Mouse (Mus musculus) liver, postnatal 0 days (tissue): ENCODE measurements around the gene A030005L19Rik. TPM values are rescaled to one million over a fixed set of nuclear protein-coding genes. Genes with fewer than 3 reads are reported as not detected.
"Not testable (repeated sequence)": the region's sequence is repeated elsewhere in the genome, so short reads cannot be mapped to it uniquely, and the experiment has no call there.

Experiments used
- ATAC-seq: fragments of 200-750 bp; cut with Nextera tagmentation; 2 replicates; pipeline ENCODE4 v1.8.0; 2017; ENCODE audit warnings: mild to moderate bottlenecking, moderate library complexity
- DNase-seq: peaks from one replicate; pipeline ENCODE4 v3.0.0-alpha.2; 2016
- H3K27ac ChIP-seq: fragments of 300-500 bp; sonication (generic); 2 replicates; pipeline ENCODE4 v1.5.1; 2014; ENCODE audit warnings: antibody characterized with exemption, moderate library complexity, mild to moderate bottlenecking, low read depth
- H3K27me3 ChIP-seq: fragments of 300-500 bp; sonication (generic); 2 replicates; pipeline ENCODE4 v1.6.1; 2014; ENCODE audit warnings: low read length, control low read depth, mixed read lengths; ENCODE audit not compliant: insufficient read depth
- H3K36me3 ChIP-seq: fragments of 300-500 bp; sonication (generic); replicated peaks from 2 replicates; pipeline ENCODE4 v1.6.1; 2014; ENCODE audit warnings: mild to moderate bottlenecking, control low read depth, low read length, moderate library complexity, mixed read lengths; ENCODE audit not compliant: insufficient read depth
- H3K4me1 ChIP-seq: fragments of 300-500 bp; sonication (generic); 2 replicates; pipeline ENCODE4 v1.6.1; 2014; ENCODE audit warnings: antibody characterized with exemption, mild to moderate bottlenecking, control low read depth; ENCODE audit not compliant: insufficient read depth
- H3K4me2 ChIP-seq: fragments of 300-500 bp; sonication (generic); 2 replicates; pipeline ENCODE4 v1.6.1; 2014; ENCODE audit warnings: low read depth, mild to moderate bottlenecking, low read length, moderate library complexity, mixed read lengths
- H3K4me3 ChIP-seq: fragments of 300-500 bp; sonication (generic); 2 replicates; pipeline ENCODE4 v1.5.1; 2014; ENCODE audit warnings: low read depth, low read length
- H3K9ac ChIP-seq: fragments of 300-500 bp; sonication (generic); replicated peaks from 2 replicates; pipeline ENCODE4 v1.6.1; 2014; ENCODE audit warnings: mild to moderate bottlenecking, moderate library complexity
- H3K9me3 ChIP-seq: fragments of 300-500 bp; sonication (generic); 2 replicates; pipeline ENCODE4 v1.6.1; 2016; ENCODE audit warnings: mild to moderate bottlenecking, control low read depth, low read length, mixed read lengths
- CTCF ChIP-seq: sonication (generic); IDR thresholded peaks from 2 replicates; pipeline ENCODE4 v1.5.1; 2016; ENCODE audit warnings: antibody characterized with exemption, low read depth
- EP300 ChIP-seq: IDR thresholded peaks from 2 replicates; pipeline ENCODE4 v1.6.1; 2016; ENCODE audit warnings: antibody characterized with exemption, low read depth, mild to moderate bottlenecking
- WGBS: fragments of 180-500 bp; shearing (Covaris S2); extraction: QIAGEN DNeasy Blood & Tissue Kit; methylation state at CpG from one replicate; pipeline ENCODE4 v1.1.7; 2014; ENCODE audit not compliant: insufficient replicate concordance; 5-methylcytosine and 5-hydroxymethylcytosine counted together
- polyA plus RNA-seq: library from polyadenylated mRNA; unstranded; fragments of >200 nt; fragmentation: Nextera tagmentation; extraction: Ambion mirVana; gene quantifications from 2 replicates; pipeline ENCODE4 v1.2.1, GENCODE M21; 2015

Gene A030005L19Rik
- polyA plus RNA-seq, 1 experiment from 2014 or later, result not detected

- TF ChIP-seq EP300, result no peak
- no peak for TF ChIP-seq CTCF
- H3K9ac ChIP-seq, result no peak overlapping the region
- WGBS, result 74% methylated on average over 2 of the region's 2 CpGs
- no peak overlapping the region for H3K27ac ChIP-seq
- DNase-seq (no peak), ATAC-seq (no peak)
- no peaks in the 10 kb centered on the region for H3K27me3 ChIP-seq
- H3K9me3 ChIP-seq, result no peaks in the 10 kb centered on the region
- no peak overlapping the region for H3K4me2 ChIP-seq
- H3K4me1 ChIP-seq, result no peaks in the 10 kb centered on the region
- H3K36me3 ChIP-seq, result no peaks in the 10 kb centered on the region
- H3K4me3 ChIP-seq, result no peak overlapping the region
Measured at GRCm38 (mm10) chr1:82948601-82949000, 35.5 kb downstream of the A030005L19Rik start.

- H3K4me1 ChIP-seq, H3K9ac ChIP-seq, ATAC-seq, H3K9me3 ChIP-seq, H3K4me3 ChIP-seq, H3K36me3 ChIP-seq, H3K27me3 ChIP-seq, H3K4me2 ChIP-seq, DNase-seq, H3K27ac ChIP-seq: not testable (repeated sequence)
Measured at GRCm38 (mm10) chr1:82955913-82956312, 42.8 kb downstream of the A030005L19Rik start, which contains the start of gene Gm7544. TSS of gene Gm7544 (minus strand) at chr1:82956013.

GRCm38 (mm10) chr1:82959870-82960385, 46.8 kb downstream of the A030005L19Rik start, which contains the start of gene Gm47955:
TSS of gene Gm47955 (plus strand) at chr1:82960286.
- no peak within 1 kb of the TSS for H3K9ac ChIP-seq
- no peaks in the 10 kb centered on the region for H3K4me1 ChIP-seq
- no peaks in the 10 kb centered on the region for H3K36me3 ChIP-seq
- ATAC-seq, result no peak
- WGBS, result 71% methylated on average over 7 of the region's 11 CpGs
- H3K4me2 ChIP-seq, result no peak within 1 kb of the TSS
- H3K27ac ChIP-seq, result no peak within 1 kb of the TSS
- H3K4me3 ChIP-seq, result no peak within 1 kb of the TSS
- H3K9me3 ChIP-seq, result no peaks in the 10 kb centered on the region
- DNase-seq, result no peak
- TF ChIP-seq EP300, result no peak
- TF ChIP-seq CTCF, result no peak
- no peaks in the 10 kb centered on the region for H3K27me3 ChIP-seq

Other genes starting within 250 kb of the A030005L19Rik start
- gene Mff, start 188.4 kb upstream of the A030005L19Rik start, polyA plus RNA-seq, result 125 and 130 TPM in 2 replicates
- gene Tm4sf20, start 144.9 kb upstream of the A030005L19Rik start, polyA plus RNA-seq, result not detected in 2 replicates
- gene Gm47791, start 142.1 kb upstream of the A030005L19Rik start, polyA plus RNA-seq, result not detected in 2 replicates
- gene Agfg1, start 73.8 kb upstream of the A030005L19Rik start, polyA plus RNA-seq, result 12.2 and 14.2 TPM in 2 replicates
- not detected in 2 replicates for gene A030014E15Rik, start 11.6 kb downstream of the A030005L19Rik start, polyA plus RNA-seq
- not detected in 2 replicates for gene Gm6217, start 18.1 kb downstream of the A030005L19Rik start, polyA plus RNA-seq
- not detected in 2 replicates for gene A030003K21Rik, start 30.1 kb downstream of the A030005L19Rik start, polyA plus RNA-seq
- not detected in 2 replicates for gene Gm7544, start 42.7 kb downstream of the A030005L19Rik start, polyA plus RNA-seq
- gene Gm47955, start 47.0 kb downstream of the A030005L19Rik start, polyA plus RNA-seq, result not detected in 2 replicates
- gene Gm47959, start 87.2 kb downstream of the A030005L19Rik start, polyA plus RNA-seq, result not detected in 2 replicates
- gene Slc19a3, start 125.1 kb downstream of the A030005L19Rik start, polyA plus RNA-seq, result not detected in 2 replicates
- gene Krtap28-10, start 129.2 kb downstream of the A030005L19Rik start, polyA plus RNA-seq, result not detected in 2 replicates
- gene Gm47969, start 131.6 kb downstream of the A030005L19Rik start, polyA plus RNA-seq, result not detected in 2 replicates
- gene A030005K14Rik, start 146.1 kb downstream of the A030005L19Rik start, polyA plus RNA-seq, result not detected in 2 replicates
- not detected in 2 replicates for gene Krtap28-13, start 147.6 kb downstream of the A030005L19Rik start, polyA plus RNA-seq
- gene Ccl20, start 203.4 kb downstream of the A030005L19Rik start, polyA plus RNA-seq, result not detected in 2 replicates
- not detected in 2 replicates for gene Daw1, start 246.4 kb downstream of the A030005L19Rik start, polyA plus RNA-seq